Mouse (Mus musculus) G1E (cell line): ENCODE measurements around the gene Sag.

ENCODE experiments used
- CTCF ChIP-seq: IDR thresholded peaks from 2 replicates; pipeline ENCODE4 v1.5.1; 2012; ENCODE audit warnings: low read depth, low read length, inconsistent platforms, mixed read lengths
- GATA1 ChIP-seq: IDR thresholded peaks from 2 replicates; pipeline ENCODE4 v1.6.1; 2012; ENCODE audit warnings: borderline replicate concordance, low read length, inconsistent platforms, mixed read lengths
- GATA2 ChIP-seq: IDR thresholded peaks from 2 replicates; pipeline ENCODE4 v1.6.1; 2012; ENCODE audit warnings: low read depth, low read length, inconsistent platforms, borderline replicate concordance
- POLR2AphosphoS5 ChIP-seq: IDR thresholded peaks from 2 replicates; pipeline ENCODE4 v1.6.1; 2012; ENCODE audit warnings: low read depth, low read length, inconsistent platforms; ENCODE audit not compliant: insufficient replicate concordance
- TAL1 ChIP-seq: conservative IDR thresholded peaks from 2 replicates; pipeline ENCODE4 v1.6.1; 2012; ENCODE audit warnings: low read depth, low read length, inconsistent platforms, mixed read lengths

GRCm38 (mm10) chr1:87793138-87793449, 10.4 kb upstream of the Sag start:
- TF ChIP-seq CTCF (no peak), GATA1 (no peak), POLR2AphosphoS5 (no peak), GATA2 (no peak), TAL1 (no peak)
